Mouse (Mus musculus): ENCODE data around the gene Maff. TPM values are rescaled to one million over a fixed set of nuclear protein-coding genes. Genes with fewer than 3 reads are reported as not detected.

The Maff gene
- total and polyA plus RNA-seq, 2 experiments from 2014 or later = 1.8 to 19.4 TPM

- DNase-seq (ENCODE audit: low spot score) (no peak), ATAC-seq (ENCODE audit: insufficient read depth, low read depth) (no peak)
- Histone ChIP-seq H3K27ac (ENCODE audit: low read depth) (peak overlapping the region; percentile 61; the same call in 1 of the 2 replicates), H3K9ac (replicated peaks; ENCODE audit: low read depth, low read length) (no peak overlapping the region; the same call in 1 of the 2 replicates), H3K4me2 (ENCODE audit: low read depth, low read length) (no peak overlapping the region), H3K27me3 (ENCODE audit: control insufficient read depth, insufficient read depth, low read length) (no peaks in the 10 kb centered on the region), H3K4me1 (ENCODE audit: control insufficient read depth, insufficient read depth) (peaks cover 64% of the 10 kb centered on the region), H3K36me3 (replicated peaks; ENCODE audit: control insufficient read depth, insufficient read depth, low read length) (peaks cover 5% of the 10 kb centered on the region; the same call in 1 of the 2 replicates), H3K4me3 (ENCODE audit: low read depth, low read length) (no peak overlapping the region), H3K9me3 (replicated peaks; ENCODE audit: control insufficient read depth, low read length) (no peaks in the 10 kb centered on the region)
- 65% methylated on average over 6 of the region's 6 CpGs for WGBS
- TF ChIP-seq EP300 (IDR thresholded peaks at IDR 0.05; ENCODE audit: low read depth) (no peak), CTCF (IDR thresholded peaks at IDR 0.05; ENCODE audit: low read depth) (no peak)
Observed at GRCm38 (mm10) chr15:79388171-79388570, 41.8 kb downstream of the Maff start.

- Histone ChIP-seq H3K27ac (ENCODE audit: low read depth) (peak overlapping the region; percentile 80), H3K9ac (replicated peaks; ENCODE audit: low read depth, low read length) (no peak overlapping the region)
Observed at GRCm38 (mm10) chr15:79390434-79390833, 44.0 kb downstream of the Maff start.

GRCm38 (mm10) chr15:79391447-79392093 is 45.1 kb downstream of the Maff start:
- no peak for TF ChIP-seq CTCF (IDR thresholded peaks at IDR 0.05; ENCODE audit: low read depth)
- no peak; the same call in 1 of the 2 replicates for TF ChIP-seq EP300 (IDR thresholded peaks at IDR 0.05; ENCODE audit: low read depth)
- Histone ChIP-seq H3K4me1 (ENCODE audit: control insufficient read depth, insufficient read depth) (peaks cover 81% of the 10 kb centered on the region), H3K9ac (replicated peaks; ENCODE audit: low read depth, low read length) (no peak overlapping the region), H3K27me3 (ENCODE audit: control insufficient read depth, insufficient read depth, low read length) (no peaks in the 10 kb centered on the region), H3K4me3 (ENCODE audit: low read depth, low read length) (no peak overlapping the region), H3K9me3 (replicated peaks; ENCODE audit: control insufficient read depth, low read length) (no peaks in the 10 kb centered on the region), H3K4me2 (ENCODE audit: low read depth, low read length) (peak overlapping the region; percentile 3; the same call in 1 of the 2 replicates), H3K36me3 (replicated peaks; ENCODE audit: control insufficient read depth, insufficient read depth, low read length) (no peaks in the 10 kb centered on the region), H3K27ac (ENCODE audit: low read depth) (peak overlapping the region; percentile 80)
- 12% methylated on average over 7 of the region's 7 CpGs for WGBS
- DNase-seq (ENCODE audit: low spot score) = peak; percentile 91
- ATAC-seq (ENCODE audit: insufficient read depth, low read depth) = peak; percentile 87

More at GRCm38 (mm10) chr15:79390434-79390833, 44.0 kb downstream of the Maff start:
- TF ChIP-seq EP300 (IDR thresholded peaks at IDR 0.05; ENCODE audit: low read depth) = no peak
- TF ChIP-seq CTCF (IDR thresholded peaks at IDR 0.05; ENCODE audit: low read depth) = no peak
- no peaks in the 10 kb centered on the region for H3K36me3 ChIP-seq (replicated peaks; ENCODE audit: control insufficient read depth, insufficient read depth, low read length)
- H3K4me1 ChIP-seq (ENCODE audit: control insufficient read depth, insufficient read depth) = peaks cover 85% of the 10 kb centered on the region
- H3K27me3 ChIP-seq (ENCODE audit: control insufficient read depth, insufficient read depth, low read length) = no peaks in the 10 kb centered on the region
- ATAC-seq (ENCODE audit: insufficient read depth, low read depth) = no peak; the same call in 1 of the 2 replicates
- no peaks in the 10 kb centered on the region for H3K9me3 ChIP-seq (replicated peaks; ENCODE audit: control insufficient read depth, low read length)
- no peak overlapping the region for H3K4me3 ChIP-seq (ENCODE audit: low read depth, low read length)
- WGBS = 64% methylated on average over 6 of the region's 6 CpGs
- DNase-seq (ENCODE audit: low spot score) = no peak
- no peak overlapping the region for H3K4me2 ChIP-seq (ENCODE audit: low read depth, low read length)

GRCm38 (mm10) chr15:79392527-79392926 is 46.1 kb downstream of the Maff start:
- H3K4me2 ChIP-seq (ENCODE audit: low read depth, low read length) = no peak overlapping the region
- no peak overlapping the region for H3K4me3 ChIP-seq (ENCODE audit: low read depth, low read length)
- H3K4me1 ChIP-seq (ENCODE audit: control insufficient read depth, insufficient read depth) = peaks cover 77% of the 10 kb centered on the region
- H3K27ac ChIP-seq (ENCODE audit: low read depth) = peak overlapping the region; percentile 80
- H3K9ac ChIP-seq (replicated peaks; ENCODE audit: low read depth, low read length) = no peak overlapping the region
- WGBS = 72% methylated on average over 5 of the region's 5 CpGs
- H3K9me3 ChIP-seq (replicated peaks; ENCODE audit: control insufficient read depth, low read length) = no peaks in the 10 kb centered on the region
- DNase-seq (ENCODE audit: low spot score) (no peak), ATAC-seq (ENCODE audit: insufficient read depth, low read depth) (no peak)
- H3K36me3 ChIP-seq (replicated peaks; ENCODE audit: control insufficient read depth, insufficient read depth, low read length) = no peaks in the 10 kb centered on the region
- TF ChIP-seq CTCF (IDR thresholded peaks at IDR 0.05; ENCODE audit: low read depth) = no peak
- no peak for TF ChIP-seq EP300 (IDR thresholded peaks at IDR 0.05; ENCODE audit: low read depth)
- no peaks in the 10 kb centered on the region for H3K27me3 ChIP-seq (ENCODE audit: control insufficient read depth, insufficient read depth, low read length)

GRCm38 (mm10) chr15:79393101-79393500 is 46.7 kb downstream of the Maff start:
- 88% methylated on average over 6 of the region's 6 CpGs for WGBS
- Histone ChIP-seq H3K36me3 (replicated peaks; ENCODE audit: control insufficient read depth, insufficient read depth, low read length) (no peaks in the 10 kb centered on the region), H3K4me1 (ENCODE audit: control insufficient read depth, insufficient read depth) (peaks cover 71% of the 10 kb centered on the region), H3K27ac (ENCODE audit: low read depth) (0 out of 2 replicates have a peak overlapping the region, but pooled peaks have one; percentile 21), H3K27me3 (ENCODE audit: control insufficient read depth, insufficient read depth, low read length) (no peaks in the 10 kb centered on the region), H3K4me3 (ENCODE audit: low read depth, low read length) (no peak overlapping the region), H3K4me2 (ENCODE audit: low read depth, low read length) (no peak overlapping the region), H3K9me3 (replicated peaks; ENCODE audit: control insufficient read depth, low read length) (no peaks in the 10 kb centered on the region), H3K9ac (replicated peaks; ENCODE audit: low read depth, low read length) (no peak overlapping the region; the same call in 1 of the 2 replicates)
- DNase-seq (ENCODE audit: low spot score) = no peak
- ATAC-seq (ENCODE audit: insufficient read depth, low read depth) = no peak
- TF ChIP-seq EP300 (IDR thresholded peaks at IDR 0.05; ENCODE audit: low read depth) (no peak), CTCF (IDR thresholded peaks at IDR 0.05; ENCODE audit: low read depth) (no peak)
